Mouse (Mus musculus): ENCODE results near the gene Gdap1l1. TPM values are rescaled to one million over a fixed set of nuclear protein-coding genes. Genes with fewer than 3 reads are reported as not detected.
A peak's percentile ranks its signal among the peaks of the same experiment; 100 is the strongest.
"Not testable (repeated sequence)": the region's sequence is repeated elsewhere in the genome, so short reads cannot be mapped to it uniquely, and the experiment has no call there.

Gdap1l1 gene
- polyA plus RNA-seq, 1 experiment from 2014 or later, result 0.21 TPM

GRCm38 (mm10) chr2:163404037-163404815 lies 34.0 kb upstream of the Gdap1l1 start:
- CTCF ChIA-PET, result interaction anchor here (11.4 kb wide), 1 partner anchor 65 kb away, joined by 289 read pairs; no protein-coding TSS in a partner anchor
- POLR2A ChIA-PET, result interaction anchor here (1.6 kb wide), 1 partner anchor 14 kb away, joined by 4 read pairs; no protein-coding TSS in a partner anchor
- DNase-seq (ENCODE audit: low read depth, low spot score) (no peak), ATAC-seq (no peak)
- H3K27me3 ChIP-seq, result no peaks in the 10 kb centered on the region
- TF ChIP-seq CTCF (IDR thresholded peaks at IDR 0.05), result no peak
- in situ Hi-C loops (cut with MboI; ENCODE audit: low pct_unique_long_range_greater_than_20kb), result loop anchor here (5.0 kb wide), 3 partner anchors 62 to 482 kb away; no protein-coding TSS in a partner anchor

GRCm38 (mm10) chr2:163410211-163410610 lies 28.1 kb upstream of the Gdap1l1 start:
- DNase-seq (ENCODE audit: low read depth, low spot score) (no peak), ATAC-seq (no peak)
- CTCF ChIA-PET, result interaction anchor here (3.4 to 3.9 kb wide), 2 partner anchors 10 to 70 kb away, joined by 18 to 27 read pairs; no protein-coding TSS in a partner anchor
- POLR2A ChIA-PET, result interaction anchor here (0.9 to 1.7 kb wide), 2 partner anchors 9 to 62 kb away, joined by 4 to 5 read pairs; partner anchors contain the start of gene Fitm2
- no peaks in the 10 kb centered on the region for H3K27me3 ChIP-seq
- in situ Hi-C loops (cut with MboI; ENCODE audit: low pct_unique_long_range_greater_than_20kb), result no loop called here
- no peak for TF ChIP-seq CTCF (IDR thresholded peaks at IDR 0.05)

- in situ Hi-C loops (cut with MboI; ENCODE audit: low pct_unique_long_range_greater_than_20kb); DNase-seq (ENCODE audit: low read depth, low spot score); ATAC-seq; H3K27me3 ChIP-seq: not testable (repeated sequence)
- POLR2A ChIA-PET, result interaction anchor here (0.9 kb wide), 1 partner anchor 61 kb away, joined by 4 read pairs; the partner anchor contains the start of gene Fitm2
- CTCF ChIA-PET, result interaction anchor here (3.4 kb wide), 1 partner anchor 11 kb away, joined by 27 read pairs; no protein-coding TSS in a partner anchor
Measured at GRCm38 (mm10) chr2:163411344-163411743, 26.9 kb upstream of the Gdap1l1 start.

GRCm38 (mm10) chr2:163411840-163412239 lies 26.4 kb upstream of the Gdap1l1 start:
- no peak for TF ChIP-seq CTCF (IDR thresholded peaks at IDR 0.05)

GRCm38 (mm10) chr2:163412419-163412818 lies 25.9 kb upstream of the Gdap1l1 start:
- H3K27me3 ChIP-seq, result no peaks in the 10 kb centered on the region
- in situ Hi-C loops (cut with MboI; ENCODE audit: low pct_unique_long_range_greater_than_20kb), result no loop called here
- no peak for DNase-seq (ENCODE audit: low read depth, low spot score)
- ChIA-PET CTCF (no interaction called here), POLR2A (no interaction called here)
- TF ChIP-seq CTCF (IDR thresholded peaks at IDR 0.05), result no peak
- ATAC-seq, result no peak

More at GRCm38 (mm10) chr2:163411840-163412239, 26.4 kb upstream of the Gdap1l1 start:
- ChIA-PET CTCF (interaction anchor here (3.4 kb wide), 1 partner anchor 11 kb away, joined by 27 read pairs; no protein-coding TSS in a partner anchor), POLR2A (no interaction called here)
- no peak for DNase-seq (ENCODE audit: low read depth, low spot score)
- H3K27me3 ChIP-seq, result no peaks in the 10 kb centered on the region
- ATAC-seq, result no peak
- in situ Hi-C loops (cut with MboI; ENCODE audit: low pct_unique_long_range_greater_than_20kb), result no loop called here

- no peak for TF ChIP-seq CTCF (IDR thresholded peaks at IDR 0.05)
- POLR2A ChIA-PET, result no interaction called here
- in situ Hi-C loops (cut with MboI; ENCODE audit: low pct_unique_long_range_greater_than_20kb), result no loop called here
- no peaks in the 10 kb centered on the region for H3K27me3 ChIP-seq
- DNase-seq (ENCODE audit: low read depth, low spot score) (no peak), ATAC-seq (no peak)
- CTCF ChIA-PET, result interaction anchor here (1.4 to 2.0 kb wide), 2 partner anchors 12 to 73 kb away, joined by 5 to 9 read pairs; no protein-coding TSS in a partner anchor
Measured at GRCm38 (mm10) chr2:163412846-163413590, 25.3 kb upstream of the Gdap1l1 start.

- ATAC-seq, result no peak
Measured at GRCm38 (mm10) chr2:163417026-163417425, 21.2 kb upstream of the Gdap1l1 start.

GRCm38 (mm10) chr2:163417830-163418229 lies 20.4 kb upstream of the Gdap1l1 start:
- ATAC-seq (no peak), DNase-seq (ENCODE audit: low read depth, low spot score) (no peak)
- no peak for TF ChIP-seq CTCF (IDR thresholded peaks at IDR 0.05)
- in situ Hi-C loops (cut with MboI; ENCODE audit: low pct_unique_long_range_greater_than_20kb), result no loop called here
- no peaks in the 10 kb centered on the region for H3K27me3 ChIP-seq
- ChIA-PET POLR2A (interaction anchor here (1.1 to 1.6 kb wide), 2 partner anchors 9 to 14 kb away, joined by 4 to 5 read pairs; no protein-coding TSS in a partner anchor), CTCF (interaction anchor here (1.8 to 2.7 kb wide), 2 partner anchors 16 to 77 kb away, joined by 5 read pairs; no protein-coding TSS in a partner anchor)

More at GRCm38 (mm10) chr2:163417026-163417425, 21.2 kb upstream of the Gdap1l1 start:
- in situ Hi-C loops (cut with MboI; ENCODE audit: low pct_unique_long_range_greater_than_20kb), result no loop called here
- no peak for DNase-seq (ENCODE audit: low read depth, low spot score)
- no peaks in the 10 kb centered on the region for H3K27me3 ChIP-seq
- CTCF ChIA-PET, result interaction anchor here (1.8 to 2.7 kb wide), 2 partner anchors 16 to 76 kb away, joined by 5 read pairs; no protein-coding TSS in a partner anchor
- no peak for TF ChIP-seq CTCF (IDR thresholded peaks at IDR 0.05)
- POLR2A ChIA-PET, result interaction anchor here (0.5 kb wide), 1 partner anchor 76 kb away, joined by 3 read pairs; no protein-coding TSS in a partner anchor

- no peak for TF ChIP-seq CTCF (IDR thresholded peaks at IDR 0.05)
- DNase-seq (ENCODE audit: low read depth, low spot score) (no peak), ATAC-seq (peak; percentile 30)
- in situ Hi-C loops (cut with MboI; ENCODE audit: low pct_unique_long_range_greater_than_20kb), result no loop called here
- ChIA-PET CTCF (no interaction called here), POLR2A (interaction anchor here (1.1 to 1.6 kb wide), 2 partner anchors 10 to 15 kb away, joined by 4 to 5 read pairs; no protein-coding TSS in a partner anchor)
- no peaks in the 10 kb centered on the region for H3K27me3 ChIP-seq
Measured at GRCm38 (mm10) chr2:163418841-163419345, 19.4 kb upstream of the Gdap1l1 start.
